Mouse (Mus musculus) spleen, adult 2 months (tissue): ENCODE measurements around the gene Ebna1bp2.

Source experiments
- CTCF ChIP-seq: fragments of 200-500 bp; IDR thresholded peaks from 2 replicates; pipeline ENCODE4 v1.5.1; 2011; ENCODE audit warnings: mild to moderate bottlenecking, inconsistent platforms; ENCODE audit not compliant: insufficient read depth, insufficient read length, insufficient replicate concordance; ENCODE audit errors: extremely low read depth
- POLR2A ChIP-seq: fragments of 200-500 bp; IDR thresholded peaks from 2 replicates; pipeline ENCODE4 v1.6.1; 2011; ENCODE audit warnings: low read depth, low read length, inconsistent platforms

DNA sequence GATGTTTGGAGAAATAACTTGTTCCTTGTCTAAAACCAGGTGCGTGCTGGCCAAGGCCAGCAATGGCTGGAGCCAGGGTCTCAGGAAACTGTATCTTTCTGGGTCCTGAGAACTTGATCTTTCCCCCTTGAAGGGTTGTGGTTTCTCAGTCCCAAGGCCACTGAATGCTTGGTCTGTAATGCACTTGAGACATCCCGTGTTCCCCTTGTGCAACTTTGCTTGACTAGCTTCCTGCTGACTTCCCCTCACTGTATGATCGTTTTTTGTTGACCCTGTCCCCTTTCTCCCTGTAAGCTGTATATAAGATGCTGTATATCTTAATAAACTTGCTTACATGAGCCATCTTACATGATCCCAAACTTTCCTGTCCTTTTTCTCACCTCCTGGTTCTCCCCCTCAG, 10.8 kb upstream of the Ebna1bp2 start:
- TF ChIP-seq POLR2A = no peak
- TF ChIP-seq CTCF = no peak
